Mouse (Mus musculus) midbrain, postnatal 0 days (tissue): Measurements from ENCODE around the gene Gpr183. TPM values are rescaled to one million over a fixed set of nuclear protein-coding genes. Genes with fewer than 3 reads are reported as not detected.

Experiments
- ATAC-seq: fragments of 200-750 bp; cut with Nextera tagmentation; 2 replicates; pipeline ENCODE4 v1.8.0; 2017; ENCODE audit warnings: moderate number of reproducible peaks, mild to moderate bottlenecking, moderate TSS enrichment, moderate library complexity; ENCODE audit not compliant: low FRiP score
- DNase-seq: peaks from one replicate; pipeline ENCODE4 v3.0.0-alpha.2; 2015; ENCODE audit warnings: low spot score
- H3K27ac ChIP-seq: fragments of 300-500 bp; sonication (generic); 2 replicates; pipeline ENCODE4 v1.5.1; 2014; ENCODE audit warnings: low read depth, mild to moderate bottlenecking, low read length, mixed read lengths
- H3K27me3 ChIP-seq: fragments of 300-500 bp; sonication (generic); 2 replicates; pipeline ENCODE4 v1.6.1; 2014; ENCODE audit warnings: low read length, control low read depth, mixed read lengths; ENCODE audit not compliant: insufficient read depth
- H3K36me3 ChIP-seq: fragments of 300-500 bp; sonication (generic); 2 replicates; pipeline ENCODE4 v1.6.1; 2014; ENCODE audit warnings: low read length, control low read depth, mixed read lengths; ENCODE audit not compliant: insufficient read depth
- H3K4me1 ChIP-seq: fragments of 300-500 bp; sonication (generic); 2 replicates; pipeline ENCODE4 v1.6.1; 2014; ENCODE audit warnings: mild to moderate bottlenecking, control low read depth, antibody characterized with exemption, low read length, mixed read lengths; ENCODE audit not compliant: insufficient read depth
- H3K4me2 ChIP-seq: fragments of 300-500 bp; sonication (generic); 2 replicates; pipeline ENCODE4 v1.6.1; 2014; ENCODE audit warnings: low read depth, mild to moderate bottlenecking, low read length, mixed read lengths; ENCODE audit not compliant: poor library complexity, severe bottlenecking
- H3K4me3 ChIP-seq: fragments of 300-500 bp; sonication (generic); 2 replicates; pipeline ENCODE4 v1.5.1; 2014; ENCODE audit warnings: low read depth, mild to moderate bottlenecking, low read length, moderate library complexity
- H3K9ac ChIP-seq: fragments of 300-500 bp; sonication (generic); replicated peaks from 2 replicates; pipeline ENCODE4 v1.6.1; 2014; ENCODE audit warnings: mild to moderate bottlenecking, low read length, moderate library complexity, mixed read lengths; ENCODE audit not compliant: poor library complexity, severe bottlenecking
- H3K9me3 ChIP-seq: fragments of 300-500 bp; sonication (generic); 2 replicates; pipeline ENCODE4 v1.6.1; 2016; ENCODE audit warnings: low read length, control low read depth
- CTCF ChIP-seq: IDR thresholded peaks from 2 replicates; pipeline ENCODE4 v1.5.1; 2016; ENCODE audit warnings: antibody characterized with exemption, mild to moderate bottlenecking
- WGBS: fragments of 180-500 bp; shearing (Covaris S2); extraction: QIAGEN DNeasy Blood & Tissue Kit; methylation state at CpG from one replicate; pipeline ENCODE4 v1.1.7; 2014; 5-methylcytosine and 5-hydroxymethylcytosine counted together
- polyA plus RNA-seq: library from polyadenylated mRNA; unstranded; fragments of >200 nt; fragmentation: Nextera tagmentation; extraction: Ambion mirVana; gene quantifications from 2 replicates; pipeline ENCODE4 v1.2.1, GENCODE M21; 2015
- total RNA-seq: library from RNA; depleted of rRNA; stranded (reverse); fragments of >200 nt; gene quantifications from 2 replicates; pipeline ENCODE4 v1.2.3, GENCODE M21; 2014

Gene Gpr183
- total and polyA plus RNA-seq, 2 experiments from 2014 or later: 0.49 to 1.3 TPM

DNA sequence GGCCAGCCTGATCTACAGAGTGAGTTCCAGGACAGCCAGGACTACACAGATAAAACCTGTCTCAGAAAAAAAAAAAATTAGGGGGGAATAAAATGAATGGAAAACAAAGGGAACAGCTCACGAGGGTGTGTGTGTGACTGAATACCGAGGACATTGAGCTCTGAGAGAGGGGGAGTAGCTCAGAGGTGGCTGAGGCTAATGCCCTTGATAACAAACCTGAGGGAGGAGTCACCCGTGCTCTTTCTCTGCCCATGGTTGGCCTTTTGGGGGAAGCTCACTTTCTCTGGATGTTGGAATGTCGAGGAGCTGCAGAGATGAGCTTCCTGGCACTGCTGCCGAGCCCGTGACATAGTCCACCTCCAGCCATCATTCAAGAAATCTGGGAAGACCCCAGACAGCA is 4.0 kb downstream of the Gpr183 start:
- Histone ChIP-seq H3K9me3 (no peaks in the 10 kb centered on the region), H3K4me3 (no peak overlapping the region), H3K9ac (no peak overlapping the region), H3K4me2 (no peak overlapping the region), H3K27ac (no peak overlapping the region), H3K36me3 (no peaks in the 10 kb centered on the region), H3K4me1 (no peaks in the 10 kb centered on the region), H3K27me3 (no peaks in the 10 kb centered on the region)
- DNase-seq (no peak), ATAC-seq (no peak)
- WGBS: 81% methylated on average over 6 of the region's 6 CpGs
- no peak for TF ChIP-seq CTCF

DNA sequence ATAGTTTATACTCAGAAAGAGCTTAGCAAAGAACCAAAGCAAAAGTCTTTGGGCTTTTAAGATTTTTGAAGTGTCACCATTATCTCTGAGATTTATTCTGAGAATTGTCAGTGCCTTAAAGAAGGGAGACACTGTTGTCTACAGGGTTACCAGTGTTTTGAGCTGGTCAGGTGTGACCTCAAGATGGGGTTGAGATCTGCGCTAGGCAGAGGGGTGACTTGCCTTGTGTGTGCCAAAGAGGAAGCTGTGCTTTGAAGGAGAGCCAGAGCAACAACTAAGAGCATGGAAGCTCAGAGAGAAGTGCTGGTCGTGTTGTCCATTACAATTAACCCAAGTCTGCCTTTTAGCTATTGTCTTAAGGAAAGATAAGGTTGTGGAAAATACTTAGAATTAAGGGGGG is 4.5 kb downstream of the Gpr183 start:
- H3K4me1 ChIP-seq: no peaks in the 10 kb centered on the region
- no peak overlapping the region for H3K9ac ChIP-seq
- H3K36me3 ChIP-seq: no peaks in the 10 kb centered on the region
- H3K27ac ChIP-seq: no peak overlapping the region
- no peak overlapping the region for H3K4me2 ChIP-seq
- ATAC-seq (no peak), DNase-seq (no peak)
- no peak for TF ChIP-seq CTCF
- WGBS: 89% methylated on average over 2 of the region's 2 CpGs
- H3K9me3 ChIP-seq: no peaks in the 10 kb centered on the region
- no peak overlapping the region for H3K4me3 ChIP-seq
- no peaks in the 10 kb centered on the region for H3K27me3 ChIP-seq

DNA sequence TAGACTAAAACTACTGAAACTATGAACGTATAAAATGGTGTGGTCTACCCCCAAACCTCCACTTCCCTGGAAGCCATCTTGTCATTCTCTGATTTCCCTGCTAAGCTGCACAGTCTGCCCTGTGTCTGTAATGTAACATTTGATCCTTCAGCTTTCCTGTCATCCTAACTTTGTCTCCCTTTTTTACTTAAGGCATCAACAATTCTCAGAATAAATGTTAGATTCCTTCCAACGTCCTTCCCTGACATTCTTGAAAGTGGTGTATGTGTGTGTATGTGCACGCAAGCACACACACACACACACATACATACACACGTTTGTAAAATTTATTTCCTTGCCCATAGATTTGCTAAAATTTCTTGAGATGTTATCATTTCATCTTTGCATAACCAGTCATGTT is 5.0 kb downstream of the Gpr183 start:
- no peak overlapping the region for H3K4me2 ChIP-seq
- no peak overlapping the region for H3K9ac ChIP-seq
- no peak overlapping the region for H3K27ac ChIP-seq
- no peak for TF ChIP-seq CTCF
- H3K9me3 ChIP-seq: no peaks in the 10 kb centered on the region
- H3K4me1 ChIP-seq: no peaks in the 10 kb centered on the region
- no peaks in the 10 kb centered on the region for H3K27me3 ChIP-seq
- DNase-seq (no peak), ATAC-seq (no peak)
- no peak overlapping the region for H3K4me3 ChIP-seq
- H3K36me3 ChIP-seq: no peaks in the 10 kb centered on the region
- 86% methylated on average over 4 of the region's 4 CpGs for WGBS

DNA sequence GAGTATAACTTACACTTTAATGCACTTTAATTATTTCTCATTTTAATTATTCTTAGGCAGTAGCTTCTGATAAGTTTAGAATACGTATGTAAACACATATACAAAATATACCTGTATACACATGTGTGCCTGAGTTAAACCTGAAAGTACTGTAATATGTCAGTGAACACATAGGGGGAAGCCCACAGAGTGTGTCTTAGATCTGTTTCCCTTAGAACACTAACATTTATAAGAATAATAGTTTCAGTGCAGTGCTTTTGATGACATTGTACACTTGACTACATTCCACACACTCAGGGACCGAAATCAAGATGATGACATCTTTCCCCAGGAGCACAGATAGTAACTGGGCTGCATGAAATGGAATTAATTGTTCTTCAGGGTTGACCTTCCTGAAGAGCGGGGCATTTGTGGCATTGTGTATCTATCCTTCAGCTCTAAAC is 5.4 kb downstream of the Gpr183 start:
- H3K36me3 ChIP-seq: peaks cover 3% of the 10 kb centered on the region; the same call in 1 of the 2 replicates
- H3K27ac ChIP-seq: no peak overlapping the region
- no peak overlapping the region for H3K4me3 ChIP-seq
- 95% methylated on average over 3 of the region's 3 CpGs for WGBS
- H3K4me1 ChIP-seq: no peaks in the 10 kb centered on the region
- ATAC-seq: no peak
- no peak overlapping the region for H3K9ac ChIP-seq
- no peak for DNase-seq
- no peaks in the 10 kb centered on the region for H3K27me3 ChIP-seq
- no peaks in the 10 kb centered on the region for H3K9me3 ChIP-seq
- no peak for TF ChIP-seq CTCF
- H3K4me2 ChIP-seq: no peak overlapping the region

DNA sequence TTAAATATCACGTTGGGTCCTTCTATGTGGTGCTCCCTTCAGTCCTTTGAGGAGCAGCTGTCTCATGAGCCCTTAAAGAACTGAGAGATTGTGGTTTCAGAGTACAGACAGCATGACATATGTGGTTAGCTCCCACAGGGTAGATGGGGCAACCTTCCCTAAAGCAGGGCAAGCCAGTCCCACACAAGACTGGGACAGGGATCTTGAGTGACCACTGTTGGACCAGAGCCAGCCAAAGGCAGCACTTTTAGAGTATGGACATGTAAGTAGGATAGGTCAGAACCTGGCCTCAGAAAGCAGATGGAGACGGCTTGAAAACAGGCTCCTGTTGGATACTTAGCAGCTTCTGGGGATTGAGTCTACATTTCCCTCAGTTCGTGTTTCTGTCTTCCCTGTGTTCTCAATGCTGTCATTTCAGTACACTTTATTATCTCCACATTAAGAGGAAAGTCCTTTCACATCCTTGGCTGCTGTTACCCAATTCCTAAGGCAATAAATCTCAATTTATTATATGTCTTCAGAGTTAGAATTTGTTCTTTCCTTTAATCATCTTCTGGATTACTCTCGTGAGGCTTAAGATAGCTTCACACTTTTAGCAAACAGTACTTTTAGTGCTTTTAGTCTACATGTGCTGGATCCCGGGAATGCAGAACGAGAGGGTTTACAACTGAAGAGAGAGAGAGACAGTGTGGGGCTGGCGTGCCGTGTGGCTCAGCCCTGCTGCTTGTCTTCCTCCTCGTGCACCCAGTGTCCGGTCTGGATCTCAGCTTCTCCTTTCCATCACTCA is 6.1 kb downstream of the Gpr183 start:
- Histone ChIP-seq H3K9me3 (no peaks in the 10 kb centered on the region), H3K4me1 (no peaks in the 10 kb centered on the region), H3K27me3 (no peaks in the 10 kb centered on the region), H3K4me2 (no peak overlapping the region), H3K9ac (no peak overlapping the region), H3K27ac (no peak overlapping the region), H3K36me3 (peaks cover 3% of the 10 kb centered on the region; the same call in 1 of the 2 replicates), H3K4me3 (no peak overlapping the region)
- no peak for ATAC-seq
- 85% methylated on average over 10 of the region's 10 CpGs for WGBS
- TF ChIP-seq CTCF: no peak
- DNase-seq: no peak

DNA sequence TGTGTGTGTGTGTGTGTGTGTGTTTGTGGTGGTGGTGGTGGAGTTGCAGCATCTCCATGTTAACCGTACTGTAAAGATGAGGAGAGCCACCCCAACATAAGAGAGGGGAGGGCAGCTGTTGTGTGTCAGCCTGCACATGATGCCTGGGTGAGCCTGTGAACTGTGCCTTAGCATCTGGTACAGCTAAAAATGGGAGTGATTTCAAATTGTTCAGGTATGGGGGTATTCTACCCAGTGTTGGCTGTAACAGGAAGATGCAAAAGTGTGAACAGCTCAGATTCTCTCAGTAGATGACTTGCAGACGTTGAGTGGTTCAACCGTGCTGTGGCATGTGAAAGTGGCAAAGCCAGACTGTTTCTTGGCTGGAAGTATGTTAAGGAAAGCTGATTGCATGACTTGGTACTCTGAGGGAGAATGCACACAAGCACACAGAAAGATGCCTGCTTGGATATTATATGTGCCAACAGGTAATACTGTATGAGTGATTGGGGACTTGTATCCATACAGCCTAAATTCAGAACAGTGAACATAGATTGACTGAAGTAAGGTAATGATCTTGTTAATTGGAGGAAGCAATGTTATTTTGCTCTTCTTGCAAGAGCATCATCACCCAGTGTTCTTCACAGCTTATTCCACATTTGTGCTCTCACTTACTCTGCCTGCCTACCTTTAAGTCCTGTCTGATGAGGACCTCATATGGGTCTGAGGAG is 6.8 kb downstream of the Gpr183 start:
- Histone ChIP-seq H3K4me3 (no peak overlapping the region), H3K4me1 (no peaks in the 10 kb centered on the region), H3K4me2 (no peak overlapping the region), H3K9me3 (no peaks in the 10 kb centered on the region), H3K36me3 (peaks cover 3% of the 10 kb centered on the region; the same call in 1 of the 2 replicates), H3K27me3 (no peaks in the 10 kb centered on the region), H3K9ac (no peak overlapping the region), H3K27ac (no peak overlapping the region)
- ATAC-seq (no peak), DNase-seq (no peak)
- TF ChIP-seq CTCF: no peak
- WGBS: 89% methylated on average over 3 of the region's 3 CpGs
